Mouse (Mus musculus) heart, adult 18-20 months (tissue): ENCODE measurements around the gene Slc30a3. TPM values are rescaled to one million over a fixed set of nuclear protein-coding genes. Genes with fewer than 3 reads are reported as not detected.
"Not testable (repeated sequence)": the region's sequence is repeated elsewhere in the genome, so short reads cannot be mapped to it uniquely, and the experiment has no call there.

ENCODE experiments used
- DNase-seq, 2 experiments: peaks; one replicate each; pipeline ENCODE4 v3.0.0; 2021 to 2022; ENCODE audit warnings: mixed read lengths in 1 of 2
- total RNA-seq, 2 experiments: library from RNA; stranded (reverse); gene quantifications; 2 replicates each; pipeline ENCODE4 v1.2.3; 2021

Gene Slc30a3
- total RNA-seq, 2 experiments from 2014 or later, result not detected

GRCm38 (mm10) chr5:31048763-31049641 lies 59.0 kb downstream of the Slc30a3 start, which contains the start of gene Slc5a6:
Gene Slc5a6, minus strand, starts transcription at chr5:31048924.
- peak; percentile 48 to 69 for DNase-seq

- DNase-seq, result peak; percentile 99
Observed at GRCm38 (mm10) chr5:31047848-31048762, 59.9 kb downstream of the Slc30a3 start, which contains the start of gene Atraid. Gene Atraid, plus strand, starts transcription at chr5:31048312.

DNA sequence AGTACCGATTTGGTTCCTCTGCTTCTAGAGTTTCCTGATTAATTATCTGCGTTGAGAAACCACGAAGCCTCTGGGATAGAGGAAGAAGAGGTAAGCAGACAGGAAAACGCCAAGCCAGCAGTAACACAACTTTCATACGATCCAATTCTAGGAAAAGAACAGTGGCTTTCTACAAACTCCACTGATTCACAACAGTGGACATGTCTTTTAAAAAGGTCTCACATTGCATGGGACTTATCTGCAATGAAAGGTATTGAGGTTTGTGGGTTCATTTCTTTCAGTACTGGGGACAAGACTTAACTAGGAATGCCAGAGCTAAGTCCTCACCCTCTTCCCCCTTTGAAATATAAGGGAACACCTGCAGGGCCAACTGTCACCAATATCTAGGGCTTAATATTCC lies 61.0 kb downstream of the Slc30a3 start:
- no peak for DNase-seq

- no peak for DNase-seq
Observed at GRCm38 (mm10) chr5:31046416-31046815, 61.6 kb downstream of the Slc30a3 start.

DNA sequence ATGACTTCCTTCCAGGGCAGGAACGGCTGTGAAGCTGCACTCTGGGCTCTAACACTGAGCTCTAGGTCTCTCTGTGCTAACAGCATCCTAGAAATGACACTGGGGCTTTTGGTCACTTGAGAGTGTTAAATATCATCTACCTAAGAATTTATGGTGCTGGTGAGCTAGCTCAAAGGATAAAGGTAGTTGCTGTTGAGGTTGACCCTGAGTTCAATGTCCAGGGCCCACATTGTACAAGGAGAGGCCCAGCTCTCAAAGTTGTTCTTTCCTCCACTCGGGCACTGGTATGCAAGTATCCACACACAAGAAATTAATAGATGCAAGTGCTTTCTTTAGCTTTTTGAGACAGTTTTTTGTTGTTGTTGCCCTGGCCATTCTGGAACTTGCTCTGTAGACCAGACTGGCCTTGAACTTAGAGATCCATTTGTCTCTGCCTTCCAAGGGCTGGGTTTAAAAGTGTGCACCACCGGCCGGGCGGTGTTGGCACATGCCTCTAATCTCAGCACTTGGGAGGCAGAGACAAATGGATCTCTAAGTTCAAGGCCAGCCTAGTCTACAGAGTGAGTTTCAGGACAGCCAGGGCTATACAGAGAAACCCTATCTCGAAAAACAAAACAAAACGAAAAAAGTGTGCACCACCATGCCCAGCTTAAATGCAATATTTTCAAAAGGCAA lies 69.7 kb downstream of the Slc30a3 start:
- no peak for DNase-seq

DNA sequence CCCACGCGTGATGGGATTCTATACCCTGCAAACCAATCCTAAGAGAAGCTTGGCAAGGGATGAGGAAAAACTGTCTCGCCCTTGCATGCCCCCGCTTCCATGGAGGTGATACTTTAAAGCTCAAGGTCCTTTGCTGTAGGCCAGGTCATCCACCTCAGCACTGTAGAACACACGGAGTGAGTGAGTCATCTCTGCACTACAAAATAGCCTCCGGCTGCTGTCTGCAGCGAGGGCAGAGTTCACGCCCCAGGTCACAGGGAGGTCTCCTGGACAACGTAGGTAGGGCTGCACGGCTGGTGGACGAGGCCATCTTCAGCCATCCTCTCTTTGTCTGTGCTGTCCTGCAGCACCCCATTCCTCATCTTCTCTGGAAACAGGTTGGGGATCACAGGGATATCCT lies 71.5 kb downstream of the Slc30a3 start:
- not testable (repeated sequence) for DNase-seq

Other genes starting within 250 kb of the Slc30a3 start
- gene Tmem214, start 240.2 kb downstream of the Slc30a3 start, total RNA-seq, result 10 to 100 TPM; 34.4 to 38.6 TPM
- gene Agbl5, start 219.5 kb downstream of the Slc30a3 start, total RNA-seq, result 1 to 10 TPM; 7.2 to 7.3 TPM
- gene Ost4, start 200.4 kb downstream of the Slc30a3 start, total RNA-seq, result 100 to 1,000 TPM; 146 to 159 TPM
- gene Emilin1, start 194.8 kb downstream of the Slc30a3 start, total RNA-seq, result 10 to 100 TPM; 14.2 to 16.9 TPM
- gene Khk, start 186.8 kb downstream of the Slc30a3 start, total RNA-seq, result 10 to 100 TPM; 27.1 to 28.5 TPM
- gene Cgref1, start 162.6 kb downstream of the Slc30a3 start, total RNA-seq, result under 1 TPM; 0.59 to 0.84 TPM
- 10 to 100 TPM; 84.3 to 84.7 TPM for gene Preb, start 147.9 kb downstream of the Slc30a3 start, total RNA-seq
- 1 to 10 TPM; 1.5 to 2.8 TPM for gene Tcf23, start 139.6 kb downstream of the Slc30a3 start, total RNA-seq
- 10 to 100 TPM; 47.6 to 52.2 TPM for gene Atraid, start 59.9 kb downstream of the Slc30a3 start, total RNA-seq
- 10 to 100 TPM; 12.4 to 13.5 TPM for gene Slc5a6, start 59.3 kb downstream of the Slc30a3 start, total RNA-seq
- 10 to 100 TPM; 12.9 to 15.3 TPM for gene Cad, start 53.5 kb downstream of the Slc30a3 start, total RNA-seq
- not detected for gene Dnajc5g, start 2.0 kb downstream of the Slc30a3 start, total RNA-seq
- gene Trim54, start 8.5 kb upstream of the Slc30a3 start, total RNA-seq, result 100 to 1,000 TPM; 344 to 355 TPM
- gene Ucn, start 30.6 kb upstream of the Slc30a3 start, total RNA-seq, result not detected
- gene Mpv17, start 46.0 kb upstream of the Slc30a3 start, total RNA-seq, result 10 to 100 TPM; 43.4 to 49.2 TPM
- 1 to 10 TPM in 1 of 2 experiments, under 1 TPM in 1; 0.10 to 1.8 TPM for gene Gm29609, start 71.7 kb upstream of the Slc30a3 start, total RNA-seq
- 10 to 100 TPM; 19.7 to 28.5 TPM for gene Gtf3c2, start 71.9 kb upstream of the Slc30a3 start, total RNA-seq
- gene Snx17, start 85.0 kb upstream of the Slc30a3 start, total RNA-seq, result 10 to 100 TPM; 58.4 to 64.5 TPM
- 10 to 100 TPM; 41.1 to 58.1 TPM for gene Eif2b4, start 85.2 kb upstream of the Slc30a3 start, total RNA-seq
- gene Zfp513, start 94.1 kb upstream of the Slc30a3 start, total RNA-seq, result 1 to 10 TPM; 7.6 to 8.5 TPM
- gene Ppm1g, start 112.5 kb upstream of the Slc30a3 start, total RNA-seq, result 10 to 100 TPM; 55.1 to 62.9 TPM
- gene Nrbp1, start 132.6 kb upstream of the Slc30a3 start, total RNA-seq, result 10 to 100 TPM; 74.5 to 78.3 TPM
- gene Gm9970, start 133.0 kb upstream of the Slc30a3 start, total RNA-seq, result not detected
- 1 to 10 TPM in 1 of 2 experiments, under 1 TPM in 1; 0.82 to 1.4 TPM for gene Krtcap3, start 143.5 kb upstream of the Slc30a3 start, total RNA-seq
- 10 to 100 TPM; 37.3 to 44.5 TPM for gene Ift172, start 182.9 kb upstream of the Slc30a3 start, total RNA-seq
- gene Fndc4, start 187.8 kb upstream of the Slc30a3 start, total RNA-seq, result 1 to 10 TPM; 4.2 to 4.3 TPM
- gene Gckr, start 189.2 kb upstream of the Slc30a3 start, total RNA-seq, result not detected